ENCODE assay signal across 8 mouse cellular contexts in genomic region chr2:152392786-152393185, GRCm38 (mm10). TPM values are rescaled to one million over a fixed set of nuclear protein-coding genes. Genes with fewer than 3 reads are reported as not detected.
DNase-seq lines count a peak whose midpoint lies in the region; ATAC-seq and TF ChIP-seq lines count a peak whose summit lies in the region.

No protein-coding gene starts in this region.

- whole genome bisulfite sequencing in kidney, embryonic 14.5 days, result 9% methylated on average over 3 of the region's 3 CpGs
- 15% methylated on average over 3 of the region's 3 CpGs for WGBS in bone marrow, adult 2 months

- TF ChIP-seq CTCF in bone marrow, adult 2 months (IDR thresholded peaks at IDR 0.05; ENCODE audit: control insufficient read depth, insufficient read depth, low read length), result peak; percentile 41; the same call in 1 of the 2 replicates

- no peak overlapping the region for H3K4me2 ChIP-seq in kidney, embryonic 14.5 days (replicated peaks; ENCODE audit: low read depth, low read length)

- no peak overlapping the region for H3K4me3 ChIP-seq in kidney, embryonic 14.5 days (ENCODE audit: low read length)
- H3K4me3 ChIP-seq in bone marrow, adult 2 months (replicated peaks; ENCODE audit: control insufficient read depth, low read depth, low read length), result no peak overlapping the region

- DNase-seq in kidney, adult 11 months, result peak; percentile 58
- peak; percentile 35 for DNase-seq in left cerebral cortex, postnatal 4 days
- DNase-seq in adrenal gland, postnatal 25 days, result no peak

- no peaks in the 10 kb centered on the region for H3K27me3 ChIP-seq in kidney, embryonic 14.5 days (ENCODE audit: control insufficient read depth, insufficient read depth, low read length)

- intact Hi-C loops in left cerebral cortex, postnatal 4 days (cut with DNase I), result loop anchor here (5.0 kb wide), 1 partner anchor 45 kb away; no protein-coding TSS in a partner anchor

- H3K4me1 ChIP-seq in kidney, embryonic 14.5 days (ENCODE audit: control insufficient read depth, insufficient read depth, low read length), result peaks cover 26% of the 10 kb centered on the region
- H3K4me1 ChIP-seq in bone marrow, adult 2 months (ENCODE audit: control insufficient read depth, insufficient read depth, low read length), result no peaks in the 10 kb centered on the region

- H3K9ac ChIP-seq in kidney, embryonic 14.5 days (ENCODE audit: low read depth, low read length), result no peak overlapping the region

- ATAC-seq in kidney, embryonic 14.5 days (ENCODE audit: low FRiP score, low TSS enrichment), result no peak
- ATAC-seq in CD4-positive, CD25-positive, alpha-beta regulatory T cell, adult 4 months, result peak; percentile 44
- ATAC-seq in erythroblast, adult 5-6 weeks (replicated peaks; ENCODE audit: low FRiP score, poor library complexity, severe bottlenecking), result peak; percentile 45; the same call in 1 of the 2 replicates
- peak; percentile 51 for ATAC-seq in neutrophil, adult 5-6 weeks (ENCODE audit: extremely low read depth, insufficient number of reproducible peaks, low FRiP score, poor library complexity, severe bottlenecking)

- H3K36me3 ChIP-seq in kidney, embryonic 14.5 days (ENCODE audit: control insufficient read depth, insufficient read depth, low read length), result peaks cover 4% of the 10 kb centered on the region; the same call in 1 of the 2 replicates

- no peaks in the 10 kb centered on the region for H3K9me3 ChIP-seq in kidney, embryonic 14.5 days (ENCODE audit: control insufficient read depth, low read length)

- no peak overlapping the region for H3K27ac ChIP-seq in kidney, embryonic 14.5 days (ENCODE audit: low read depth, low read length)
- H3K27ac ChIP-seq in bone marrow, adult 2 months (ENCODE audit: control insufficient read depth, insufficient read depth, low read depth, low read length, poor library complexity), result no peak overlapping the region

- TF ChIP-seq POLR2A in bone marrow, adult 2 months (IDR thresholded peaks at IDR 0.05; ENCODE audit: borderline replicate concordance, control insufficient read depth, low read depth, low read length), result no peak

RNA-seq across cellular contexts. Expression of gene Sox12, which starts 5.1 kb away (rescaled TPM):
- 22.3 and 25.3 TPM in 2 replicates for polyA plus RNA-seq in kidney, embryonic 14.5 days (2014; fragmentation: Nextera tagmentation; extraction: Ambion mirVana)
- polyA plus RNA-seq in CD4-positive, CD25-positive, alpha-beta regulatory T cell, adult 4 months (2017; shearing (Covaris generic)), result under 1 TPM; 0.32 to 0.73 TPM
- 4.8 and 6.3 TPM in 2 replicates for polyA plus RNA-seq in bone marrow, adult 2 months (2011; ENCODE audit: insufficient read depth, insufficient read length, low replicate concordance, missing spikeins)
- total RNA-seq in erythroblast, adult 5-6 weeks (2015; ENCODE audit: low replicate concordance), result 2.3 and 2.5 TPM in 2 replicates
- total RNA-seq in erythroblast, adult 5-6 weeks (2017; ENCODE audit: low replicate concordance), result 0.42 and 1.2 TPM in 2 replicates
- 100 to 1,000 TPM; 102 to 105 TPM for total RNA-seq in left cerebral cortex, postnatal 4 days (2021)
- total RNA-seq in neutrophil, adult 5-6 weeks (2017), result 0.70 and 1.4 TPM in 2 replicates
- total RNA-seq in adrenal gland, postnatal 25 days (2021), result 17.0 and 22.8 TPM in 2 replicates

RNA-seq across cellular contexts. Expression of gene Nrsn2, which starts 16.3 kb away (rescaled TPM):
- 1.7 and 2.4 TPM in 2 replicates for polyA plus RNA-seq in kidney, embryonic 14.5 days (2014; fragmentation: Nextera tagmentation; extraction: Ambion mirVana)
- not detected for polyA plus RNA-seq in CD4-positive, CD25-positive, alpha-beta regulatory T cell, adult 4 months (2017; shearing (Covaris generic))
- polyA plus RNA-seq in bone marrow, adult 2 months (2011; ENCODE audit: insufficient read depth, insufficient read length, low replicate concordance, missing spikeins), result not detected in 2 replicates
- total RNA-seq in erythroblast, adult 5-6 weeks (2015; ENCODE audit: low replicate concordance), result not detected in 2 replicates
- total RNA-seq in erythroblast, adult 5-6 weeks (2017; ENCODE audit: low replicate concordance), result not detected in 2 replicates
- total RNA-seq in left cerebral cortex, postnatal 4 days (2021), result 10 to 100 TPM; 18.7 to 27.1 TPM
- total RNA-seq in neutrophil, adult 5-6 weeks (2017), result not detected in 2 replicates
- 2.1 and 3.2 TPM in 2 replicates for total RNA-seq in adrenal gland, postnatal 25 days (2021)

RNA-seq across cellular contexts. Expression of gene Zcchc3, which starts 22.0 kb away (rescaled TPM):
- 51.1 and 62.2 TPM in 2 replicates for polyA plus RNA-seq in kidney, embryonic 14.5 days (2014; fragmentation: Nextera tagmentation; extraction: Ambion mirVana)
- polyA plus RNA-seq in CD4-positive, CD25-positive, alpha-beta regulatory T cell, adult 4 months (2017; shearing (Covaris generic)), result under 1 TPM; 0.57 to 0.75 TPM
- polyA plus RNA-seq in bone marrow, adult 2 months (2011; ENCODE audit: insufficient read depth, insufficient read length, low replicate concordance, missing spikeins), result 5.6 and 6.2 TPM in 2 replicates
- total RNA-seq in erythroblast, adult 5-6 weeks (2015; ENCODE audit: low replicate concordance), result 0.58 and 2.3 TPM in 2 replicates
- total RNA-seq in erythroblast, adult 5-6 weeks (2017; ENCODE audit: low replicate concordance), result 0.84 and 1.2 TPM in 2 replicates
- total RNA-seq in left cerebral cortex, postnatal 4 days (2021), result 10 to 100 TPM; 12.5 to 13.8 TPM
- 0.98 and 1.5 TPM in 2 replicates for total RNA-seq in neutrophil, adult 5-6 weeks (2017)
- total RNA-seq in adrenal gland, postnatal 25 days (2021), result 7.6 and 8.3 TPM in 2 replicates

RNA-seq across cellular contexts. Expression of gene 6820408C15Rik, which starts 22.6 kb away (rescaled TPM):
- polyA plus RNA-seq in kidney, embryonic 14.5 days (2014; fragmentation: Nextera tagmentation; extraction: Ambion mirVana), result 0.37 TPM in 2 replicates
- not detected for polyA plus RNA-seq in CD4-positive, CD25-positive, alpha-beta regulatory T cell, adult 4 months (2017; shearing (Covaris generic))
- 0.66 and 2.9 TPM in 2 replicates for polyA plus RNA-seq in bone marrow, adult 2 months (2011; ENCODE audit: insufficient read depth, insufficient read length, low replicate concordance, missing spikeins)
- total RNA-seq in erythroblast, adult 5-6 weeks (2015; ENCODE audit: low replicate concordance), result not detected in 2 replicates
- total RNA-seq in erythroblast, adult 5-6 weeks (2017; ENCODE audit: low replicate concordance), result not detected in 2 replicates
- total RNA-seq in left cerebral cortex, postnatal 4 days (2021), result 1 to 10 TPM; 2.6 to 3.1 TPM
- total RNA-seq in neutrophil, adult 5-6 weeks (2017), result not detected in 2 replicates
- not detected in 2 replicates for total RNA-seq in adrenal gland, postnatal 25 days (2021)

RNA-seq across cellular contexts. Expression of gene Trib3, which starts 49.0 kb away (rescaled TPM):
- 0.57 and 0.61 TPM in 2 replicates for polyA plus RNA-seq in kidney, embryonic 14.5 days (2014; fragmentation: Nextera tagmentation; extraction: Ambion mirVana)
- polyA plus RNA-seq in CD4-positive, CD25-positive, alpha-beta regulatory T cell, adult 4 months (2017; shearing (Covaris generic)), result 1 to 10 TPM; 2.4 to 5.1 TPM
- 0.65 and 4.2 TPM in 2 replicates for polyA plus RNA-seq in bone marrow, adult 2 months (2011; ENCODE audit: insufficient read depth, insufficient read length, low replicate concordance, missing spikeins)
- total RNA-seq in erythroblast, adult 5-6 weeks (2015; ENCODE audit: low replicate concordance), result 1.0 TPM in 1 of 2 replicates, not detected in the other
- 0.26 and 0.98 TPM in 2 replicates for total RNA-seq in erythroblast, adult 5-6 weeks (2017; ENCODE audit: low replicate concordance)
- 1 to 10 TPM in 1 of 2 experiments, under 1 TPM in 1; 0.92 to 1.4 TPM for total RNA-seq in left cerebral cortex, postnatal 4 days (2021)
- 0.37 and 2.1 TPM in 2 replicates for total RNA-seq in neutrophil, adult 5-6 weeks (2017)
- 10.6 and 19.7 TPM in 2 replicates for total RNA-seq in adrenal gland, postnatal 25 days (2021)
